Mouse (Mus musculus) heart, embryonic 16.5 days (tissue): ENCODE data around the gene Btbd35f28. TPM values are rescaled to one million over a fixed set of nuclear protein-coding genes. Genes with fewer than 3 reads are reported as not detected.
"Not testable (repeated sequence)": the region's sequence is repeated elsewhere in the genome, so short reads cannot be mapped to it uniquely, and the experiment has no call there.

Experiments
- ATAC-seq: fragments of 200-750 bp; cut with Nextera tagmentation; replicated peaks from 2 replicates; pipeline ENCODE4 v1.8.0; 2017; ENCODE audit warnings: moderate number of reproducible peaks; ENCODE audit not compliant: insufficient read depth, low FRiP score; ENCODE audit errors: extremely low read depth
- H3K27ac ChIP-seq: fragments of 300-500 bp; sonication (generic); 2 replicates; pipeline ENCODE4 v1.5.1; 2014; ENCODE audit warnings: mild to moderate bottlenecking, low read length, control low read depth, moderate library complexity
- H3K27me3 ChIP-seq: fragments of 300-500 bp; sonication (generic); 2 replicates; pipeline ENCODE4 v1.6.1; 2014; ENCODE audit warnings: low read length, mixed read lengths; ENCODE audit not compliant: control insufficient read depth, insufficient read depth
- H3K36me3 ChIP-seq: fragments of 300-500 bp; sonication (generic); 2 replicates; pipeline ENCODE4 v1.6.1; 2014; ENCODE audit not compliant: control insufficient read depth, insufficient read depth
- H3K4me1 ChIP-seq: fragments of 300-500 bp; sonication (generic); 2 replicates; pipeline ENCODE4 v1.6.1; 2014; ENCODE audit warnings: low read length, mixed read lengths; ENCODE audit not compliant: control insufficient read depth, insufficient read depth
- H3K4me2 ChIP-seq: fragments of 300-500 bp; sonication (generic); 2 replicates; pipeline ENCODE4 v1.6.1; 2014; ENCODE audit warnings: low read depth, mild to moderate bottlenecking, control low read depth, low read length
- H3K4me3 ChIP-seq: fragments of 300-500 bp; sonication (generic); 2 replicates; pipeline ENCODE4 v1.5.1; 2014; ENCODE audit warnings: mild to moderate bottlenecking, control low read depth, low read length
- H3K9ac ChIP-seq: fragments of 300-500 bp; sonication (generic); 2 replicates; pipeline ENCODE4 v1.6.1; 2014; ENCODE audit warnings: low read length, control low read depth
- H3K9me3 ChIP-seq: fragments of 300-500 bp; sonication (generic); replicated peaks from 2 replicates; pipeline ENCODE4 v1.6.1; 2016; ENCODE audit warnings: low read length; ENCODE audit not compliant: control insufficient read depth
- WGBS: fragments of 180-500 bp; shearing (Covaris S2); extraction: QIAGEN DNeasy Blood & Tissue Kit; methylation state at CpG from one replicate; pipeline ENCODE4 v1.1.7; 2014; 5-methylcytosine and 5-hydroxymethylcytosine counted together
- polyA plus RNA-seq: library from polyadenylated mRNA; unstranded; fragments of >200 nt; fragmentation: Nextera tagmentation; extraction: Ambion mirVana; gene quantifications from 2 replicates; pipeline ENCODE4 v1.2.1, GENCODE M21; 2015

The Btbd35f28 gene
- not detected in 2 replicates for polyA plus RNA-seq

DNA sequence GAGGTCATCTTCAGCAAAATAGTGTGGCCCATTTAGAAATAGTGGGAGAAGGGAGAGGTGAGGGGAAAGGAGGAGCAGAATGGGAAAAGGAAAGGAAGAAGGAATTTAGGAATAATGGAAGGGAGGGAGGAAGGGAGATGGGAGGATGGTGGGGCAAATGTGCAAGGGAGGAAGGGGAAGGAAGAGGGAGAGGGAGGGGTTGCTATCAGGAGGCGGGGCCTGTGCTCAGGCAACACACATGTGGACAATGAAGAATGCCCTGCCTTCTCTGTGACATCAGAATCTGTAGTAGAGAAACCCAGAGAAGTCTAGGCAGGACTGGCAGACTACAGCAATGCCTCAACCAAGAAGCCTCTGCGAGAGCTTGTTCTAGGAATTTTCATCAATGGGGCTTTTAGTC lies at the start of gene Btbd35f28:
Gene Btbd35f28, plus strand, starts transcription at position 301 of the 400 bp plus-strand sequence.
- not testable (repeated sequence) for H3K27ac ChIP-seq, H3K9me3 ChIP-seq, H3K36me3 ChIP-seq, H3K4me2 ChIP-seq, ATAC-seq, H3K27me3 ChIP-seq, H3K4me1 ChIP-seq, H3K9ac ChIP-seq, H3K4me3 ChIP-seq
- no CpG with 5 or more reads among the region's 2 CpGs for WGBS

Other genes with a start within 250 kb of the Btbd35f28 start
- gene Btbd35f16, start 239.6 kb upstream of the Btbd35f28 start, polyA plus RNA-seq, result not detected in 2 replicates
- not detected in 2 replicates for gene Btbd35f3, start 158.9 kb upstream of the Btbd35f28 start, polyA plus RNA-seq
- not detected in 2 replicates for gene Btbd35f20, start 94.7 kb downstream of the Btbd35f28 start, polyA plus RNA-seq
- not detected in 2 replicates for gene Btbd35f17, start 174.1 kb downstream of the Btbd35f28 start, polyA plus RNA-seq